13 mouse cellular contexts compared by ENCODE assay signal in genomic region chr5:35836992-35837391, GRCm38 (mm10).
"Had no signal": no experiment of that assay in that cellular context is flagged by ENCODE, and none has a peak within 500 bp of the region (broad histone marks: within the 10 kb centered on the region; RNA-seq: fewer than 3 reads in every experiment).

No protein-coding gene starts in this region.

- ATAC-seq: liver, embryonic 12.5 days; midbrain, embryonic 15.5 days had no signal

- DNase-seq: kidney, adult 11 months; kidney, adult 9 months; kidney, postnatal 36 days; layer of hippocampus, adult 9-11 months; layer of hippocampus, postnatal 36 days; lung, embryonic 14.5 days; lung, postnatal 10 days; lung, postnatal 4 days; retina, postnatal 1 day; thymus, adult 18-20 months; thymus, postnatal 14 days had no signal
